Mouse (Mus musculus) heart, adult 18-20 months (tissue): ENCODE measurements at regions not wholly inside any gene's neighbourhood (a gene's known extent, or its start where the extent isn't known, plus 50 kb on each side); places are given as distances from the start of the nearest gene placed in this dataset.

ENCODE experiments used
- DNase-seq, 2 experiments: peaks; one replicate each; pipeline ENCODE4 v3.0.0; 2021 to 2022; ENCODE audit warnings: mixed read lengths in 1 of 2

GRCm38 (mm10) chr5:64500413-64500812, 302.8 kb upstream of the Klf3 start:
- peak; percentile 30 to 32 for DNase-seq

- peak; percentile 59 to 61 for DNase-seq
These were observed 302.3 kb upstream of the Klf3 start for GRCm38 (mm10) chr5:64500866-64501265.

- DNase-seq = no peak
These were observed 301.4 kb upstream of the Klf3 start for GRCm38 (mm10) chr5:64501746-64502145.

DNA sequence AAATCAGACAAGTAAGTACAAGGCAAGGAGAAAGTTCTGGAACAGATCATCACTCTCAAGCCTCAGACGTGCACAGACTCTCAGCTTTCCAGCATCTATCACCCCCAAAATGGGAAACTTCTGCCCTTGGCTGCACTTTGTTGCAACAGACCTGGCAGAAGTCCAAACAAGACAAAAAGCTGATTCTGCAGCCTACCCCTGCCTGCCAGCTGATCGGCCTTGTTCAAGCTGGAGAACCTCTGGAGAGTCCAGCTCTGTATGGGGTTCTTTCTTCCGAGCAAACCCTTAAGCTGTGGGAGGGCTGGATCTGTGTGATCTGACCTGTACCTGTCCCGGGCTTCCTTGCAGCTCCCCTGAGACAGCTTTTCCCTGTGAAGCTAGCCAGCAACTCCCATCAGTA, 299.7 kb upstream of the Klf3 start:
- DNase-seq = peak; percentile 81 to 88

DNA sequence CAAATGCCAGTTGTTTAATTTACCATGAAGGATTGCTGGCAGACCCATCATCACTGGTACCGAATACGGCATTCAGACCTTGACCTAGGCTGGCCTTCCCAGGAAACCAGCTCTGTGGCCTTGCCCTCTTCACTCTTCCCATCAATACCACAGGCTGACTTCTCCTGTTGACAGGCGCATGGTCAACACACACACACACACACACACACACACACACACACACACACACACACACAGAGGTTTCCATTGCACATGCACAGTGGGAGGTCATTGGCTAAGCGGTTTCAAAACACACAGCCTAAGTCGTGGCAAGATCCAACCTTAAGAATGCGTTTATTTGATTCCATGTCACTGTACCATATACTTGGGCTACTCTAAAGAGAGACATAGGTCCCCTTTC, 298.7 kb upstream of the Klf3 start:
- DNase-seq = no peak

DNA sequence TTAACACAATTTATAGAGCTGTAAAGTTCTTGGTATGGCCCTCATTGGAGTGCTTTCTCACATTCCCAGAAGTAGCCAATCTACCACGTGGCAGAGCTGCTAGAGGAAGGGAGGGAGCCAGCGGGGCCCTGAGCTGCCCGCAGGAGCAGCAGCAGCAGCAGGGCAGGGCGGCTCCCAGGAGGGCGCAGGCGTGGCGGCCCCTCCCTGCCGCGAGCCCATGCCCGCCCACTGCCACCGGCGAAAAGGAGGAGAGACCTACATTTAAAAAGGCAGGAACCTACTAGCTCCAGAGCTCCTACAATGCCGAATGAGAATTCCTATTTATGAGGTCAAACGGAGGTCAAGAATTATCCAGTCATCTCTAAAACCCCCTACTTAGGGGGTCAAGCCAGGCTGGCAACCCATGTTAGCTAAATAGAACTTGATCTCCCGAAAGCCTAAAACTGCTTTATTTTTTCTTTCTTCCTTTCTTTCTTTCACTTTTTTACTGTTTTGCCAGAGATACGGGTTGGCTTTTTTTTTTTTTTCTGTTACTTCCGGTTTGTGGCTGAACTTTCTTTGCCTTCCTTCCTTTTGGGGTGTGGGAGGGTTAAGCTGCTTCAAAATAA, 297.9 kb upstream of the Klf3 start:
- peak; percentile 72 to 81 for DNase-seq

DNA sequence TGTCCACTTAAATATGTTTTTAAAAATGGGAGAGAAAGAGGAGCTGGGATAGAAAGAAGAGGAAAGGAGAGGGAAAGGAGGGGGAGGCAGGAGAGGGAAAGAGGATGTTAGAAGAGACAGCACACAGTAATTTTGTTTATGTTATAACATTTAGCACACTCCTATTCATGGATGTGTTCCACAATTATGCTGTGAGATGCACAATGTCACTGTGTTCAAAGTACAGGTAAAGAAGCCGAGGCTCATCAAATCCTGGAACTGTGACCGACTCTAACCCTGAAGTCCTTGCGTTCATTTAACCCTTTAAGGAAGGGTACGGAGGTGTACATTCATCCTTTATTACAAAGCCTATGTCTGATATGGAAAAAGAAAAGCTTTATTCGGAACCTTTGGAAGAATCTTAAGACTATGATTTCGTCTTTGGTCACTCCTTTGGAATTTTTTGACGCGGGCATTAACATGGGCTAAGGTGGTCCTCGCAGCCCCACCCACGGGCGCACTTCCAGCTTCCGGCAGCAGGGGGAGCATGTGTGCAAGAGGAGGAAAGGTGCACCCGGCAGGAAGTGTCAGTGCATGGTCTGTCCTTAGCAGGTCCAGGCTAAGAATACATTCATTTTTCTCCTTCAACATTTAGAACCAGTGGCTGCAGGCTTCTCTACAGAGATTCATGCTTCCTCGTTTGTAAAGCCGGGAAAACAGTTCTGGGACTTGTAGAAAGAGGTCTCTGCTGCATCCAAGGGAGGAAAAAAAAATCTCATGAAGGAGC, 297.2 kb upstream of the Klf3 start:
- DNase-seq = peak; percentile 84 to 96

GRCm38 (mm10) chr5:64508565-64508964, 294.6 kb upstream of the Klf3 start:
- no peak for DNase-seq

- peak in 1 of 2 experiments; percentile 36 for DNase-seq
These were observed 289.8 kb upstream of the Klf3 start for GRCm38 (mm10) chr5:64513155-64513945.

- DNase-seq = no peak
These were observed 287.0 kb upstream of the Klf3 start for GRCm38 (mm10) chr5:64516115-64516665.

DNA sequence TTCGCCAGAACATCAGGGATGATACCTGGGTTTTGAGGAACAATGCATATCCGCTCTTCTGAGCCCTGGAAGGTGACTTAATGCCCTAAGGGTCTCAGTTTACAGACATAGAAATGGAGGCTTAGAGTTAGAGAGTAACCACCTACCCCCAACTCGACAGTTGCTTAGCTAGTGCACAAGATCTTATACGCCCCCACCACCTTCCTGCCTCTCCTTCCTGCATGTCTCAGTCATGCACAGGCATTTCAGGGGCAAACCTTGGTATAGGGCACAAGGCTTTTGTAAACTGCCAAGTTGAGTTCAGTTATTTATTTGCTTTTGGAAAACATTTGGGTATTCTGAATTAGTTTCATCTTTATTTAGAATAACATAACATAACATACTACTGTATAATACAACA, 285.9 kb upstream of the Klf3 start:
- no peak for DNase-seq

GRCm38 (mm10) chr5:64517835-64518234, 285.4 kb upstream of the Klf3 start:
- DNase-seq = peak; percentile 57 to 65

GRCm38 (mm10) chr5:64519036-64519435, 284.2 kb upstream of the Klf3 start:
- DNase-seq = no peak

DNA sequence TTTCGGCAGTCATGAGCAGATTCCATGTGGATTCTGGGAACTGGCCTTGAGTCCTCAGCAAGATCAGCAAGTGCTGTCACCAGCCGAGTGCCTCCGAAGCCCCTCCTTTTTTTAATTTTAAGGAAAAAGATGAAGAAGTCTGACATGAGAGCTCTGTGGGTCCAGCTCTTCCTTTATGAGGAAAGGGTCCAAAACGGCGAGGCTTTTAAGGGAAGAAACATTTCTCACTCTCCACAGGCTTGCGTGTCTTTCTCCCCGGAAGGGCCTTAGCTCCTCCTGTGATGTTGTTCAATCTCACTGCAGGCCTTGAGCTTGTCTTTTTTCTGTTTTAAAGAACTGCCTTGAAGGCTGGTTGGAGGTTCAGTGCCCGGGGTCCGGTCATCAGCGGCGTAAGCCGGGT, 283.5 kb upstream of the Klf3 start:
- DNase-seq = no peak

DNA sequence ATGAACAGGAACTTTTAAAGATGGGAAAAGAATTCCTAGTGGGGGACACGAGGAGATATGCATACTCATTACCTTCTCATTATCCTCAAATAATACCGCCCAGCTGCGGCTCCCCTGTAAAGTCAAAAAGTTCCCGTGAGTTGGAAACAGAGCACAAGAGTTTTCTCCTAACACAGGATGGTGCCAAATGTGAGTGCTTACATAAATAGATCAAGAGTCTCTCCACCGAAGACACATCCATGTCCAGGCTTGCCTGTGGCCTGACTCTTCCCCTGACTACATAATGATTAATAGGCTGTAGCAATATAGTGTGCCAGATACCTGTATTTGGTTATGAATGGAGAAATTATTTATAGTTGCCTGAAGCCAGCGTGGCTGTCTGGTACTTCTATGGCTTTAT, 281.8 kb upstream of the Klf3 start:
- DNase-seq = no peak

GRCm38 (mm10) chr5:64521969-64522368, 281.2 kb upstream of the Klf3 start:
- no peak for DNase-seq

- DNase-seq = no peak
These were observed 276.7 kb upstream of the Klf3 start for GRCm38 (mm10) chr5:64526521-64526920.

DNA sequence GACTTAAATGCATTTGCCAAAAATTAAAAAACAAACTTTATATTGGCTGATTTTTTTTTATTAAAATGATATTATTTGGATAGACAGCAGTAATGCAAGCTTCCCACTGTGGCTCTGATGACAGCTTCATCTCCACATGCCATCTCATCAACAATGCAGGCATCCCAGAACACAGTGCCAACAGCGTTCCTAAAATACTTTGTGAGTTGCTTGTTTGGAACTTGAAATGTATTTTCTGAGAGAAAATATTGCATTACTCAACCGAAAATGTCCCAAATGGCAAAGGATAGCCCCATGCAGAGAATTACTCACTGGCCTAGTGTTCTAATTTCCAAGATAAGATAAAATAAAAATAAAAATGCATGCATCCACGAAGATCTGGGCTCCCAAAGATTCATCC, 275.2 kb upstream of the Klf3 start:
- DNase-seq = no peak

DNA sequence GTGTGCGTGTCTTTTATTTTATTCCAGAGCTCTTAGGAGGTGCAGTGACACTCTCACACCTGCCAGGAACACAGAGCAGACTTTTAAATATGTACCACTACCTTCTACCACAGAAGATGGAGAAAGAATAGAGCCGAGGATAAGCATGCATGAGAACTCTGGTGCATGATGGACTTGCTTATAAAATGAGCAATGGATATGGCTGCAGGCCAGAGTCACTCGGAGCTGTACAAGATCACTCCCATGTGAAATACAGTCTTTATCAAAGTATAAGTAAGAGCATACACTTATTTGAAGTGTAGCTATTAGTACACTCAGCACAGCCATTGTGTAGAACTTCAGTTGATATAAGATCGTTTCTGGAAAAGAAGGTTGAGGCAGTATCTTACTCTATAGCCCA, 268.8 kb upstream of the Klf3 start:
- no peak for DNase-seq

GRCm38 (mm10) chr5:64534947-64535346, 268.2 kb upstream of the Klf3 start:
- no peak for DNase-seq

DNA sequence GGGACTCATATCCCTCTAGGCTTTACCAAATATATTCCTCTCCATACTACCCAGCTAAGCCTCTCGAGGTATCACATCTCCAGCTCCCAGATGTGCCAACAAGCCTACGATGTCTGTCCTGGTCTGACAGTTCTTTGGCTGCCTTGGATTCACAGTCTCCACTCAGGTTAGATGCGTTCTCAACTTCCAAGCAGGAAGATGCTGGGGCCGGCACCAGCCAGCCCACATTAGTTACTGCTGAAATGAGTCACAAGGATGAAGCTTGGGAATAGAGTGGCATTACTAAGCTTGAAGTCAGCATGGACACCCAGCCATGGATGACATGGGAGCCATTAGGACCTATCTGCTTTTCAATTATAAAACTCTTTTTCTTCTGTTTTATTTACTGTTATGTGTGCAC, 267.6 kb upstream of the Klf3 start:
- DNase-seq = no peak

DNA sequence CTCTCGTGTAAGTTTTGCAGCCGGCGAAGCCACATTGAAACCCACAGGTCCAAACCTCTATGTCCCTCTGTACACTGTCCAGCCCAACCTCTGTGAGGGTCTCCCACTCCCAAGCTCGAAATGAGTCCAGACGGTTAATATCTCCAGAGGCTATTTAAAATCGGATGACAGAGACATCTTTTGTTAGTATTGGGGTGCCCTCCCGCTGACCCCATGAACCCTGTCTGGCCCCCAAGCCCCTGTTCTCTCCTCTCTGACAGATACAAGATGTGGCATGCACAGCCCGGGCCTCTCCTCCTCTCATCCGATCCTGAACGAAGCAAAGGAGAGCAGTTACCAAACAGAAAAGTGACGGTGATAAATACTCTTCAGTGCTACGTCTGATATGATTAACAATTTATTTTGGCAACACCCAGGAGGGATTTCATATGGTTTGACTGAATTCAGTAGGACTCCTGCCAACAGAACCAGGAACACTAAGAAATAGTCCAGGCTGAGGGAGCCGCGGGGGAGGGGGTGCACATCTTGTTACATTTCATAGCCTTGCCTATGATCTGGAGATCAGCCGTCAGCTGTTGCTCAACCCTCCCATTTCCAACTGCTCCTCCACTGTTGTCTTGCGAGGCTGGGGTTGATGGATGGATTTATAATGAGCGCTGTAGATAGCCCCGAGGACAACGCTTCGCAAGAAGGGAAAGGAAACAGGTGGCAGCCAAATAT, 266.6 kb upstream of the Klf3 start:
- peak; percentile 55 to 68 for DNase-seq
